Comparison of ENCODE assay signal across 8 mouse cellular contexts in the genomic region with DNA sequence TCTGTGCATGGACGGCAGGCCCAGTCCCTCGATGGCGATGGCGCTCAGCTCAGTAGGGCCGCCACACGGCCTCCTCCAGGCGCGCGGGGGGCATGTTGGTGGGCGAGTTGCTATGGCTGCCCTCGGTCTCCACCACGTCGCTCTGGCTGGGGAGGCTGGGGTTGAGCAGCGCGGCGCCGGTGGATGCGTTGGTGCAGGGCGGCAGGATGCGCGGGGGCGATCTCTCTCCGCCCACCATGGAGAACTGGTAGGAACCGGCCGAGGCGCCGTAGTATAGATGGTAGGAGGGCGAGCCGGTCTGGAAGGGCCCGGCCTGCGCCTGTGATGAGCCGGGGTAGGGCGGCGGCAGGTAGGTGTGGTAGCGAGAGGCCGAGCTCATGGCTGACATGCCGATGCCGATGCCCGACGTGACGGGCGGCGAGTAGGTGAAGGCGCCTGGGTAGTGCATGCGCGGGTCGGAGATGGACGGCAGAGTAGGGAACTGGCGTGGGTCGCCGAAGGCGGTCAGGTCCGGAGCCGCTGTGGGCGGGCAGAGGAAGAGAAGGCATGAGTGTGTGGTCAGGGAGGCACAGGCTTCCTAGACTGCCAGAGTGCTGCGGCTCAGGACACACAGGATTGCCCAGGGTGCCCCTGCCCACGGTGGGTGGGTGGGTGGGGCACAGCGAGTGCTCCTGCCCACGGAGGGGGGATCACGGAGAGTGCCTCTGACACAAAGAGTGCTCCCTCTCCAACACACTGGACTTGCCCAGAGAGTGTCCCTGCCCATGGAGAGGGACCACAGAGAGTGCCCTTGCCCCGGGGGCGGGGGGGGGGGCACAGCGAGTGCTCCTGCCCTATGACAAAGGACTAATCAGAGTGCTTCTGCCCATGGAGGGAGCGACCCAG.
DNase-seq lines count a peak whose midpoint lies in the region; TF ChIP-seq lines count a peak whose summit lies in the region.

No protein-coding gene starts in this region.

- no peak overlapping the region for H3K27ac ChIP-seq in left cerebral cortex, adult 2 months
- H3K27ac ChIP-seq in forebrain, embryonic 10.5 days, result peak overlapping the region; percentile 69

- peak overlapping the region; percentile 26 for H3K4me3 ChIP-seq in left cerebral cortex, adult 2 months
- H3K4me3 ChIP-seq in forebrain, embryonic 10.5 days, result peak overlapping the region; percentile 53

- H3K4me1 ChIP-seq in forebrain, embryonic 10.5 days, result peaks cover 42% of the 10 kb centered on the region

- intact Hi-C loops in left cerebral cortex, adult 2 months (cut with DNase I), result no loop called here

- 11% methylated on average over 64 of the region's 64 CpGs for WGBS in forebrain, embryonic 10.5 days

- DNase-seq in left cerebral cortex, adult 2 months (ENCODE audit: extremely low spot score in 1 of 2, low spot score in 2 of 2), result peak; percentile 15 to 20
- no peak for DNase-seq in left cerebral cortex, adult 11 months (ENCODE audit: low spot score)
- peak; percentile 52 for DNase-seq in forebrain, embryonic 10.5 days (ENCODE audit: extremely low spot score, low spot score)
- peak; percentile 6 to 48 for DNase-seq in kidney, postnatal 25 days
- DNase-seq in neural tube, embryonic 10.5 days (ENCODE audit: extremely low spot score, low spot score), result peak; percentile 59
- no peak for DNase-seq in cerebellum, adult 8-10 months
- no peak for DNase-seq in thymus, postnatal 25 days
- DNase-seq in adrenal gland, postnatal 36 days, result no peak

- no peaks in the 10 kb centered on the region for H3K36me3 ChIP-seq in forebrain, embryonic 10.5 days (replicated peaks)

- no peaks in the 10 kb centered on the region for H3K9me3 ChIP-seq in forebrain, embryonic 10.5 days

- peaks cover 92% of the 10 kb centered on the region for H3K27me3 ChIP-seq in forebrain, embryonic 10.5 days (ENCODE audit: poor library complexity, severe bottlenecking)

- TF ChIP-seq CTCF in left cerebral cortex, adult 2 months (IDR thresholded peaks at IDR 0.05), result no peak

Comparison
In these comparisons a context has a peak if more than half of its experiments do, and no peak if none do; other contexts are left out.
1. DNase-seq: peak in left cerebral cortex, adult 2 months (2 of 2), forebrain, embryonic 10.5 days (single experiment), kidney, postnatal 25 days (2 of 2) and neural tube, embryonic 10.5 days (single experiment); none in left cerebral cortex, adult 11 months (single experiment), cerebellum, adult 8-10 months (single experiment), thymus, postnatal 25 days (single experiment) and adrenal gland, postnatal 36 days (0 of 2).